Mouse (Mus musculus): Measurements from ENCODE around the gene Spef1. TPM values are rescaled to one million over a fixed set of nuclear protein-coding genes. Genes with fewer than 3 reads are reported as not detected.
A peak's percentile ranks its signal among the peaks of the same experiment; 100 is the strongest.

The Spef1 gene
- total and polyA plus RNA-seq, 2 experiments from 2014 or later, result 10.2 to 19.3 TPM

DNA sequence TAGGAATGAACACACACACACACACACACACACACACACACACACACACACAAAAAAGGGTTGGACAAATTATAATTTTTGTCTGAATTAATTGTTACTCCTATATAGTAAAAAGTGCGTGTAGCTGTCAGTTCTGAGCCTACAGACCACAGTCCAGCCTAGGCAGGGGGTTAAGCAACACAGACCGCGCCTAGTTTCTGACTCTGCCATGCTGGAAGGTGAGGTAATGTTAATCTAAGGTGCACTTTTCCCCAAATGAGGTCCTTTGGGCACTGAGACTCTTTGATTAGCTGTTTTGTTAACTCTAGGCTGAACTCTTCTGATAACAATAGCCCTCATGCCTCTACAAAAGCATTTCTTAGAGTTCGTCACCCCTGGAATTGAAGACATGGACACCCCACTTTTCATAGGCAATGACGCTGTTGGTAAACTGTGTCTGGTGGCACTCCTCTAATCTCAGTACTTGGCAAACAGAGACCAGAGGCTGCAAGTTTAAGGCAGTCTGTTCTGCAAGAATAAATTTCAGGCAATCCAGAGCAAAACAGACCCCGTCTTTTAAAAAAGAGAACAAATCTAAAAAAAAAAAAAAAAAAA lies 16.8 kb upstream of the Spef1 start:
- Histone ChIP-seq H3K4me3 (ENCODE audit: low read depth, low read length) (no peak overlapping the region), H3K36me3 (ENCODE audit: insufficient read depth, low read length) (no peaks in the 10 kb centered on the region)
- DNase-seq (ENCODE audit: low spot score), result no peak

DNA sequence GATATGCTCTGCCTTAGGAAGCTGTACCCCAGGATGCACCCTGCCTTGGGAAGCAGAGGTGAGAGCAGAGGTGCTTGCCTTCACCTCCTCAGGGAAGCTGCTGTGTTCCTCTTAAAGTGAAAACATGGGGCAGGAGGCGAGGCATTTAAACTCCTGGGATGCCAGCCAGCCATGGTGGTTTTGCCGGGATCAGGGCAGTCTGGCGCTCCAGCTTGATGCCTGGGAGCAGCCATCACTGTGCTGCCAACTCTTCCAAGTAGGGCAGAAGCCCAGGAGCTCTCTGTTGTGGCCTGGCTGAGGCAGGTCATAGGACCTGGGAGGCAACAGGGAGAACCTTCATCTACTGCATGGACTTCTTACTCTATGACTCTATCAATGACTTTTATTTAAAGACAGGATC lies 14.2 kb upstream of the Spef1 start:
- 94% methylated on average over 3 of the region's 3 CpGs for WGBS
- Histone ChIP-seq H3K4me1 (ENCODE audit: insufficient read depth, low read length) (no peaks in the 10 kb centered on the region), H3K9me3 (ENCODE audit: low read length) (no peaks in the 10 kb centered on the region), H3K27ac (ENCODE audit: low read depth, low read length) (no peak overlapping the region), H3K36me3 (ENCODE audit: insufficient read depth, low read length) (peaks cover 4% of the 10 kb centered on the region; the same call in 1 of the 2 replicates), H3K4me2 (ENCODE audit: low read depth, low read length, poor library complexity, severe bottlenecking) (no peak overlapping the region), H3K27me3 (ENCODE audit: insufficient read depth, low read length) (no peaks in the 10 kb centered on the region), H3K4me3 (ENCODE audit: low read depth, low read length) (no peak overlapping the region), H3K9ac (replicated peaks; ENCODE audit: low read length, poor library complexity, severe bottlenecking) (no peak overlapping the region)
- ATAC-seq (ENCODE audit: low FRiP score), result no peak
- TF ChIP-seq CTCF (IDR thresholded peaks at IDR 0.05), result no peak
- no peak for DNase-seq (ENCODE audit: low spot score)

More for the DNA sequence above, 16.8 kb upstream of the Spef1 start:
- ATAC-seq (ENCODE audit: low FRiP score), result no peak
- no peak overlapping the region for H3K27ac ChIP-seq (ENCODE audit: low read depth, low read length)
- H3K27me3 ChIP-seq (ENCODE audit: insufficient read depth, low read length), result no peaks in the 10 kb centered on the region
- no peak overlapping the region for H3K9ac ChIP-seq (replicated peaks; ENCODE audit: low read length, poor library complexity, severe bottlenecking)
- no peaks in the 10 kb centered on the region for H3K9me3 ChIP-seq (ENCODE audit: low read length)
- TF ChIP-seq CTCF (IDR thresholded peaks at IDR 0.05), result no peak
- no peaks in the 10 kb centered on the region for H3K4me1 ChIP-seq (ENCODE audit: insufficient read depth, low read length)
- H3K4me2 ChIP-seq (ENCODE audit: low read depth, low read length, poor library complexity, severe bottlenecking), result no peak overlapping the region
- WGBS, result 85% methylated on average over 6 of the region's 6 CpGs

DNA sequence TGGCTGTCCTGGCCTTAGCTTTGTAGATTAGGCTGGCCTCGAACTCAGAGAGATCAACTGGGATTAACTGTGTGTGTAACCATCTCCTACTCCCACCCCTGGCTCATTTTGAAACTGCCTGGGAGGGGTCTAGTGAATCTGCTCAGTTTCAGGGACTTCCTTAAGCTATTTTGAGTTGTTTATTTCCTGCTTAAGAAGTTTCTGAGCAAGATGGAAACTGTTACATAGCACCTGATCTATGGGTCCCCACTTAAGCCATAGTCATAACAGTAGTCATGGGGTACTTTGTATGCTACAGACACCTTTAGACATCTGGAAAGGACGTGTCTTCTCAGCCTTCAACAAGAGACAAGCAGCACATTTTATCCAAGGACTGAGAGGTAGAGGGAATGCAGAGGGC lies 13.6 kb upstream of the Spef1 start:
- Histone ChIP-seq H3K4me2 (ENCODE audit: low read depth, low read length, poor library complexity, severe bottlenecking) (no peak overlapping the region), H3K9me3 (ENCODE audit: low read length) (no peaks in the 10 kb centered on the region), H3K4me3 (ENCODE audit: low read depth, low read length) (no peak overlapping the region), H3K27ac (ENCODE audit: low read depth, low read length) (no peak overlapping the region), H3K27me3 (ENCODE audit: insufficient read depth, low read length) (no peaks in the 10 kb centered on the region), H3K36me3 (ENCODE audit: insufficient read depth, low read length) (peaks cover 4% of the 10 kb centered on the region; the same call in 1 of the 2 replicates), H3K4me1 (ENCODE audit: insufficient read depth, low read length) (no peaks in the 10 kb centered on the region), H3K9ac (replicated peaks; ENCODE audit: low read length, poor library complexity, severe bottlenecking) (no peak overlapping the region)
- no peak for DNase-seq (ENCODE audit: low spot score)
- no peak for ATAC-seq (ENCODE audit: low FRiP score)
- 90% methylated on average over 2 of the region's 2 CpGs for WGBS
- no peak for TF ChIP-seq CTCF (IDR thresholded peaks at IDR 0.05)

DNA sequence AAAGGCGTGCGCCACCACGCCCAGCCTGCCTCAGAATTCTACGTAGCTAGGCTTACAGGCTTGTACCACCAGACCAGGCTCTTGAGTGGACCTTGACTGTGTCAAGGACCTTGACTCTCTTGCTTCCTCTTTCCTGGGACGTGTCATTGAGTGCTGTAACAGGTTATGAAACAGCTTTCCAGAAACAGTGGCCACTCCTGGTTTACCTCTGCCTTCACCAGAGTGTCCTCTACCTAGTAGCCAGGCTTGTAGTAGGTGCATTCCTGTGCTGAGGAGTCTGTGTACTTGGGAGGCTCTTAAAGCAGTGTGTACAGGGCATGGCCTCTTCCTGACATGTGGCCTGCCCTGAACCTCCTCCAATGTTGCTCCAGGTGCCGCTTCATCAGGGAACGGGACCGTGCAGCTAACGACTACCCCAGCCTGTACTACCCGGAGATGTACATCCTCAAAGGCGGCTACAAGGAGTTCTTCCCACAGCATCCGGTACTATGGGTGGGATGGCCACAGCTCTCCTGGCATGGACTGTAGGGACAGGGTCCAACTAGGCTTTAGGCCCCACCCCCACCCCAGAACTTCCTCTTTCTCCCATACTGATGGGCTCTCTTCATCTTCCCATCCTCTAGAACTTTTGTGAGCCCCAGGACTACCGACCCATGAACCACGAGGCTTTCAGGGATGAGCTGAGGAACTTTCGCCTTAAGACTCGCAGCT lies 9.7 kb upstream of the Spef1 start:
- Histone ChIP-seq H3K4me3 (ENCODE audit: low read depth, low read length) (no peak overlapping the region), H3K9me3 (ENCODE audit: low read length) (no peaks in the 10 kb centered on the region), H3K36me3 (ENCODE audit: insufficient read depth, low read length) (peaks cover 23% of the 10 kb centered on the region), H3K27ac (ENCODE audit: low read depth, low read length) (no peak overlapping the region), H3K4me1 (ENCODE audit: insufficient read depth, low read length) (no peaks in the 10 kb centered on the region), H3K9ac (replicated peaks; ENCODE audit: low read length, poor library complexity, severe bottlenecking) (no peak overlapping the region), H3K4me2 (ENCODE audit: low read depth, low read length, poor library complexity, severe bottlenecking) (no peak overlapping the region), H3K27me3 (ENCODE audit: insufficient read depth, low read length) (no peaks in the 10 kb centered on the region)
- no peak for DNase-seq (ENCODE audit: low spot score)
- WGBS, result 95% methylated on average over 16 of the region's 16 CpGs
- no peak for TF ChIP-seq CTCF (IDR thresholded peaks at IDR 0.05)
- no peak for ATAC-seq (ENCODE audit: low FRiP score)

DNA sequence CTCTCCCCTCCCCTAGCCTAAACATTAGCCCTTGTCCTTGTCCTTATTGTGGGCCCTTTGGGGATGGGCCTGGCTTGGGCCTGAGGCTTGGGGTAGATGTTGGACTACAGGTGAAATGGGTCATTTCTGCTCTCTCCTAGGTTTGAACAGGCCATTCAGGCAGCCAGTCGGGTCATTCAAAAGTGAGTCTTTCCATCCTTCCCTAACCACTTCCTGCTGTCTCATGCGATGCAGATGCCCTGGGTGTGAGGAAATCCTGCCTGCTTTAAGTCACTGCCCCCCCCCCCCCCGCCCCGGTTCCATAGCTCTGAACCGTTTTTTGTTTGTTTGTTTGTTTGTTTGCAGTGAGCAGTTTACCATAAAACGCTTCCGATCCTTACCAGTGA lies 3.9 kb upstream of the Spef1 start:
- H3K27me3 ChIP-seq (ENCODE audit: insufficient read depth, low read length), result no peaks in the 10 kb centered on the region
- no peak overlapping the region for H3K4me3 ChIP-seq (ENCODE audit: low read depth, low read length)
- no peak for DNase-seq (ENCODE audit: low spot score)
- TF ChIP-seq CTCF (IDR thresholded peaks at IDR 0.05), result no peak
- no peak overlapping the region for H3K4me2 ChIP-seq (ENCODE audit: low read depth, low read length, poor library complexity, severe bottlenecking)
- H3K27ac ChIP-seq (ENCODE audit: low read depth, low read length), result 0 out of 2 replicates have a peak overlapping the region, but pooled peaks have one; percentile 7
- H3K9ac ChIP-seq (replicated peaks; ENCODE audit: low read length, poor library complexity, severe bottlenecking), result 0 out of 2 replicates have a peak overlapping the region, but pooled peaks have one; percentile 2
- no peaks in the 10 kb centered on the region for H3K9me3 ChIP-seq (ENCODE audit: low read length)
- no peak for ATAC-seq (ENCODE audit: low FRiP score)
- peaks cover 8% of the 10 kb centered on the region; the same call in 1 of the 2 replicates for H3K4me1 ChIP-seq (ENCODE audit: insufficient read depth, low read length)
- peaks cover 21% of the 10 kb centered on the region for H3K36me3 ChIP-seq (ENCODE audit: insufficient read depth, low read length)
- 49% methylated on average over 7 of the region's 7 CpGs for WGBS

DNA sequence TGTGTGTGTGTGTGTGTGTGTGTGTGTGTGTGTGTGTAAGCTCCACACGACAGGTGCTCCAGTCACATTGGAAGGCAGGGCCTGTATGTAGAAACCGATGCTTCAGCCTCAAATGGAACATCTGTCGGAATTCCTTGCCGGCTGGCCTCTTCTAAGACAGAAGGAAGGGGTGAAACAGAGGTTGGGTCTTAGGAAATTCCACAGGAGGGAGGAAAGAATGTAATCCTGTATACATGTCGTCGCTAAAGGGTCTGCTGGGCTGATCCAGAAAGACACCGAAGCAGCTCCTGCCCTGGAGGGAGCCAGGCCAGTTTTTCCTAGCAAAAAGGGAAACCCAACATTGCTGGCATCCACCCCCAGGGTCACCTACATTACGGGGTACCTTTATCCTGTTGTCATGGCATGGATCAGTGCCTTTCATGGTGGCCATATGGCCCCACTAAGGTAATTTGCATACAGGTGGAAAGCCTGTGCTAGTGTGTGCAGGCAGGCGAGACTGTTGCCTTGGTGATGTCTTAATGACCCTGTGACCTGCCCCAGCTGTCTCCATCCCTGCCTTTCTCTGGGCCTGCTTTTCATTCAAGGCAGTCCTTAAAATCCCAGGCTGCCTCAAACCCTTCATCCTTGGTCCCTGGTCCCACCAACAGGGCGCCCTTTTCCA lies 3.4 kb upstream of the Spef1 start:
- DNase-seq (ENCODE audit: low spot score) (peak; percentile 61), ATAC-seq (ENCODE audit: low FRiP score) (no peak)
- no peaks in the 10 kb centered on the region for H3K9me3 ChIP-seq (ENCODE audit: low read length)
- H3K9ac ChIP-seq (replicated peaks; ENCODE audit: low read length, poor library complexity, severe bottlenecking), result 0 out of 2 replicates have a peak overlapping the region, but pooled peaks have one; percentile 2
- TF ChIP-seq CTCF (IDR thresholded peaks at IDR 0.05), result no peak
- peaks cover 8% of the 10 kb centered on the region; the same call in 1 of the 2 replicates for H3K4me1 ChIP-seq (ENCODE audit: insufficient read depth, low read length)
- WGBS, result 19% methylated on average over 10 of the region's 10 CpGs
- H3K36me3 ChIP-seq (ENCODE audit: insufficient read depth, low read length), result peaks cover 21% of the 10 kb centered on the region
- H3K4me2 ChIP-seq (ENCODE audit: low read depth, low read length, poor library complexity, severe bottlenecking), result no peak overlapping the region
- no peaks in the 10 kb centered on the region for H3K27me3 ChIP-seq (ENCODE audit: insufficient read depth, low read length)
- H3K27ac ChIP-seq (ENCODE audit: low read depth, low read length), result 0 out of 2 replicates have a peak overlapping the region, but pooled peaks have one; percentile 7
- H3K4me3 ChIP-seq (ENCODE audit: low read depth, low read length), result no peak overlapping the region
